Mouse (Mus musculus) liver, adult 2 months (tissue): ENCODE measurements around the gene Ptprd.

Experiments
- CTCF ChIP-seq: fragments of 200-500 bp; IDR thresholded peaks from 2 replicates; pipeline ENCODE4 v1.5.1; 2011; ENCODE audit warnings: low read depth, low read length, control low read depth
- POLR2A ChIP-seq: fragments of 200-500 bp; IDR thresholded peaks from 2 replicates; pipeline ENCODE4 v1.6.1; 2011; ENCODE audit warnings: low read length, control low read depth; ENCODE audit not compliant: insufficient read depth; ENCODE audit errors: extremely low read depth

DNA sequence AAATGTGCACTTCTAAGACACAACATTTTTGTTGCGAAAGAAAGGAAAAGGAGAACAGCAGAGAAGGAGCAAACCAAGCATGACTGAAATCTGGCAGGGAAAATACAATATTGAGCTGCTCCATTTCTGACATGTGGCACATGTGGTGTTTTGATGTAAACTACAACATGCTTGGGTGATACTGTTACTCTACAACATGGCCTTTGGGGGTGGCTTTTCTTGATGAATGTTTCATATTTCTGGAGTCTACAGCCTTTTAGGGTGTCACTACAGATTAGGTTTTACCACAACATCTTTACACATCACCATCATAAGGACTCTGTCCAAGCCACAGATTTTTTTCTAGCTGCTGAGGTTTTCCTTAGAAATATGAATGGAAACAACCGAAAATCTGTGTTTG lies 501.5 kb downstream of the Ptprd start:
- TF ChIP-seq CTCF (no peak), POLR2A (no peak)
